Mouse (Mus musculus): ENCODE measurements around the gene Lnpep. TPM values are rescaled to one million over a fixed set of nuclear protein-coding genes. Genes with fewer than 3 reads are reported as not detected.

Gene Lnpep
- polyA plus RNA-seq, 1 experiment from 2014 or later, result 3.2 TPM

DNA sequence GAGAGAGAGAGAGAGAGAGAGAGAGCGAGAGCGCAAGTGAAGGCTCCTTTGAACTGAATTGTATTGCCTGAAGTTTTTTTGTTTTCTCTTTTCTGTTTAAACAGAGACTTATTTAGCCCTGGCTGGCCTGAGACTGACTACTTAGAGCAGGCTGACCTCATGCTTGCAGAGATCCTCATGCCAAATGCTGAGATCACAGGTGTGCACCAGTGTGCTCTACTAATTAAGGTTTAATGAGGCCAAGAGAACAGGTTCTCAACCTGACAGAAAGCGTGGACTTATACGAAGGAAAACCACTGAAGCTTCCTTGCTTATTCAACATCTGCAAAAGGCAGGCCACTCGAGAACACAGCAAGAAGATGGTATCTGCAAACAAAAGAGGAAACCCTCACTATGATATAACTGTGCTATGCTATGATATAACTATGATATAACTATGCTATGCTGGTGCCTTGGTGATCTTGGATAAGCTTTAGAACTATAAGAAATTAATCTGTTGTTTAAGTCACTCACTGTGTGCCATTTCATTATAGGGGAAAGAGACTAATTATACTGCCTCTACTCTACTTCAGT is 16.3 kb downstream of the Lnpep start:
- ATAC-seq (ENCODE audit: low read depth), result no peak
- Histone ChIP-seq H3K27ac (no peak overlapping the region), H3K4me1 (replicated peaks) (peaks cover 20% of the 10 kb centered on the region), H3K4me3 (replicated peaks) (no peak overlapping the region), H3K27me3 (no peaks in the 10 kb centered on the region), H3K36me3 (no peaks in the 10 kb centered on the region), H3K9me3 (replicated peaks) (no peaks in the 10 kb centered on the region), H3K9ac (no peak overlapping the region), H3K4me2 (no peak overlapping the region)
- 55% methylated on average over 5 of the region's 5 CpGs for WGBS (ENCODE audit: insufficient replicate concordance)
- no peak for DNase-seq

- H3K36me3 ChIP-seq, result no peaks in the 10 kb centered on the region
- no peak overlapping the region for H3K4me3 ChIP-seq (replicated peaks)
- H3K27ac ChIP-seq, result no peak overlapping the region
- ATAC-seq (ENCODE audit: low read depth), result no peak
- H3K4me1 ChIP-seq (replicated peaks), result peaks cover 32% of the 10 kb centered on the region
- no peaks in the 10 kb centered on the region for H3K27me3 ChIP-seq
- no peak overlapping the region for H3K9ac ChIP-seq
- H3K4me2 ChIP-seq, result no peak overlapping the region
- WGBS (ENCODE audit: insufficient replicate concordance), result 78% methylated on average over 2 of the region's 2 CpGs
- DNase-seq, result no peak
- no peaks in the 10 kb centered on the region for H3K9me3 ChIP-seq (replicated peaks)
Measured at GRCm38 (mm10) chr17:17604554-17604953, 20.3 kb downstream of the Lnpep start.

DNA sequence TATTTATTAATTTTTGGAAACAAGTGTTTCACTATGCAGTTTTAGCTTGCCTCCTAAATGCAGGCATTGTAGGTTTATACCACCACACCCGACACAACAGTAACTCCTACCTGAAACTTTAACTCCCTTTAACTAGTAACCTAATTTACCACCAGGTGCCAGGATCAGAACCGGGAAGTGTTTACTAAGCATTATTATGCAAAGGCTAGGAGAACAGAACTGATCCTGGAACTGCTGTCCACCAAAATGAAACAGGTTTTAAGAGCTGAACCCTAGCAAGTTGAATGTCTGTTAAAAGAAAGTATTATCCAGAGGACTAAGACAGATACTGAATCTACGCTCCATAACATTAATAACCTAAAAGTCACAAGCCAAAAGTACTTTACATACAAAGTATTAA is 21.2 kb downstream of the Lnpep start:
- ATAC-seq (ENCODE audit: low read depth) (no peak), DNase-seq (no peak)
- H3K4me1 ChIP-seq (replicated peaks), result peaks cover 36% of the 10 kb centered on the region
- H3K27ac ChIP-seq, result no peak overlapping the region
- no peaks in the 10 kb centered on the region for H3K9me3 ChIP-seq (replicated peaks)
- no peak overlapping the region for H3K9ac ChIP-seq
- H3K36me3 ChIP-seq, result no peaks in the 10 kb centered on the region
- H3K4me2 ChIP-seq, result no peak overlapping the region
- no peak overlapping the region for H3K4me3 ChIP-seq (replicated peaks)
- WGBS (ENCODE audit: insufficient replicate concordance), result 80% methylated on average over 3 of the region's 3 CpGs
- no peaks in the 10 kb centered on the region for H3K27me3 ChIP-seq

GRCm38 (mm10) chr17:17602786-17603185 is 22.1 kb downstream of the Lnpep start:
- H3K36me3 ChIP-seq, result no peaks in the 10 kb centered on the region
- no peaks in the 10 kb centered on the region for H3K27me3 ChIP-seq
- DNase-seq (no peak), ATAC-seq (ENCODE audit: low read depth) (no peak)
- H3K4me2 ChIP-seq, result no peak overlapping the region
- no peak overlapping the region for H3K27ac ChIP-seq
- H3K4me3 ChIP-seq (replicated peaks), result no peak overlapping the region
- H3K4me1 ChIP-seq (replicated peaks), result peaks cover 39% of the 10 kb centered on the region
- H3K9ac ChIP-seq, result no peak overlapping the region
- no peaks in the 10 kb centered on the region for H3K9me3 ChIP-seq (replicated peaks)

DNA sequence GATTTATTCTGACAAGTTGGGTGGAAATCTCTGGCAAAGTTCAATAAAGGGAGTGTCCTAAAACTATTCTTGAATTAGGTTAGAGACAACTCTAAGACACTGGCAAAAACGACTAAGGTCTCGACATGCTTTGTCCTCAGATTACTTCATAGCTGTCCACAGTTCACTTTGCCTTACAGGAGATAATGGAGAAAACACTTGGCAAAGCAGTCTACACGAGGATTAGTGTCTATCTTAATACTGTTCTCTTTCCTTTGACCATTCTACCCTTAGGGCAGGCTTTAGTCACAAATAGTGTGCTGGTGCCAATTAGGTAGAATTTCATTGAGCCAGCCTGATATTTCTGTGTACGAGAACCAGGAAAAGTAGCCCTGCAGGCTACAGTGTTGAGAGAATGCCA is 22.5 kb downstream of the Lnpep start:
- Histone ChIP-seq H3K27me3 (no peaks in the 10 kb centered on the region), H3K4me2 (no peak overlapping the region), H3K4me1 (replicated peaks) (peaks cover 44% of the 10 kb centered on the region), H3K9me3 (replicated peaks) (no peaks in the 10 kb centered on the region), H3K9ac (no peak overlapping the region), H3K4me3 (replicated peaks) (no peak overlapping the region), H3K36me3 (no peaks in the 10 kb centered on the region), H3K27ac (no peak overlapping the region)
- DNase-seq (no peak), ATAC-seq (ENCODE audit: low read depth) (no peak)
- WGBS (ENCODE audit: insufficient replicate concordance), result 50% methylated on average over 4 of the region's 4 CpGs

DNA sequence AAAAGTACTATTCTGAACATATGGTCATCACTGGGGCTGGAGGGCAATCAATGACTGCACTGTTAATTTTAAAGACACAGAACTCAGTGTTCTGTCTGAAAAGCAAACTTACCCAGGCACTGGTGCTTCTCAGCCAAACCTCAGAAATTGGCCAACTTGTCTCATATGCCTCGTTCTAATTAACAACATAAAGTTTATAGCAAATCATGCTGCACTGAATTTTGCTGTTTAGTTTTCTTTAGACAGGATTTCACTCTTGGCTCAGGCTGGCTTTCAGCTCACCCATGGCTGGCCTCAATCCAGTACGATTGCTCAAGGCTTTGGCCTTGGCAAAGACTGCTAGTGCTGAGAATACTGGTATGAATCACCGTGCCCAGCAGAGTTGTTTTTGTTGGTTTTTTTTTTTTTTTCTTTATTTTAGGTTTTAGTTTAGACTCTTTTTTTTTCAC is 24.0 kb downstream of the Lnpep start:
- Histone ChIP-seq H3K27ac (no peak overlapping the region; the same call in 1 of the 2 replicates), H3K9me3 (replicated peaks) (no peaks in the 10 kb centered on the region), H3K36me3 (no peaks in the 10 kb centered on the region), H3K4me1 (replicated peaks) (peaks cover 45% of the 10 kb centered on the region), H3K4me2 (no peak overlapping the region), H3K27me3 (no peaks in the 10 kb centered on the region), H3K4me3 (replicated peaks) (no peak overlapping the region), H3K9ac (no peak overlapping the region)
- ATAC-seq (ENCODE audit: low read depth) (no peak), DNase-seq (no peak)
- 48% methylated on average over 3 of the region's 3 CpGs for WGBS (ENCODE audit: insufficient replicate concordance)

DNA sequence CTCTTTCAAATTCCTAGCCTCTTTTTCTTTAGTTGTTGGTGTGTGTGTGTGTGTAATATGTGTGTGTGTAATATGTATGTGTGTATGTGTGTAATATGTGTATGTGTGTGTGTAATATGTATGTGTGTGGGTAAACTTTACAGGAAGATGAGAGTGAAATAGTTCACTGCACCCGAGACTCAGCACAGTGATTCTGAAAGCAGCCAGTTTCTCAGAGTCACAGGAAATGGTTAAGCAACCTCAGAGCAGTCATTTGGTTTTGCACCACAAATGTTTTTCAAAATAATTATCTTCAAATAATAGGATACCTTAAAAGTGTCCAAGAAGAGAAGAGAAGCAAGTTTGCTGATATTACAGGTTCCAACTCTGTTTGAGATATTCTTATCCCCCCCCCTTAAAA is 24.8 kb downstream of the Lnpep start:
- no peak overlapping the region for H3K9ac ChIP-seq
- no peak overlapping the region for H3K4me2 ChIP-seq
- no peaks in the 10 kb centered on the region for H3K36me3 ChIP-seq
- no peak for ATAC-seq (ENCODE audit: low read depth)
- no peak overlapping the region for H3K27ac ChIP-seq
- H3K4me3 ChIP-seq (replicated peaks), result no peak overlapping the region
- H3K9me3 ChIP-seq (replicated peaks), result no peaks in the 10 kb centered on the region
- 44% methylated on average over 1 of the region's 1 CpGs for WGBS (ENCODE audit: insufficient replicate concordance)
- H3K4me1 ChIP-seq (replicated peaks), result peaks cover 50% of the 10 kb centered on the region
- no peaks in the 10 kb centered on the region for H3K27me3 ChIP-seq
- no peak for DNase-seq

DNA sequence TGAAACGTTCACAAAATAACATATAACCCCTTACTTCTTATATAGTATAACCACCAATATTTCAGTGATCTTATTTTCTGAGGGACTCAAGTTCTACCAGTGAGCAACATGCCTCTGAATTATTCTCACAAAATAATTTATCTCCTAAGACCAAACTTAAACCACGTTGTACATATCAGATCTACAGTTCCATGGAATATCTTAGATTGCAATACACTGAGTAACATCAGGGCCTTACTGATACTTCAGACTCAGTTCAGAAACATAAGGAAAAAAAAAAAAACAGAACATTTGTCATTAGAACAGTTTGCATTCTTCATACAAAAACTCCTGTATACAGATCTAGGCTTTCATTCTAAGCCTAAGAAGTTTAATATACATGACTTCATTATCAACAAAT is 26.5 kb downstream of the Lnpep start:
- H3K4me2 ChIP-seq, result no peak overlapping the region
- 40% methylated on average over 2 of the region's 2 CpGs for WGBS (ENCODE audit: insufficient replicate concordance)
- no peak overlapping the region for H3K27ac ChIP-seq
- peak; percentile 69 for ATAC-seq (ENCODE audit: low read depth)
- no peaks in the 10 kb centered on the region for H3K9me3 ChIP-seq (replicated peaks)
- no peaks in the 10 kb centered on the region for H3K36me3 ChIP-seq
- no peaks in the 10 kb centered on the region for H3K27me3 ChIP-seq
- no peak overlapping the region for H3K4me3 ChIP-seq (replicated peaks)
- DNase-seq, result no peak
- no peak overlapping the region for H3K9ac ChIP-seq
- peaks cover 50% of the 10 kb centered on the region for H3K4me1 ChIP-seq (replicated peaks)

DNA sequence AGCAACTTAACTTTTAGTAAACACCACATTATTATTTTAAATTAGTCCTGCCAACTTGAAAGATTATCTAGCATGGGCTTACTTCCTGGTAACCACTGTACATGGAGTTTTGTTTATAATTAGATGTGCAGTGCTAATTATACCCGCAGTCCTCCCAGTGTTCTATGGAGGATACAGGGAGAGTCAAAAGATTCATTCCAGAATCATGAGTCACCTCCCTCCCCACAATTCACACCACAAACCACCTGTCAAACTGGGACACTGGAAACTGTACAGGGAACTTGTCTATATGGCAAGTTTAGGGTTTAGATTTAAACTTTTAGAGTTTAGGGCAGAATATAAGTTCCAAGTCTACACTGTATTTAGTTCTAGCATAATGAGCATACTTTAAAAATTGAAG is 31.9 kb downstream of the Lnpep start:
- no peak overlapping the region for H3K4me3 ChIP-seq (replicated peaks)
- 73% methylated on average over 1 of the region's 1 CpGs for WGBS (ENCODE audit: insufficient replicate concordance)
- no peak overlapping the region for H3K27ac ChIP-seq
- no peaks in the 10 kb centered on the region for H3K9me3 ChIP-seq (replicated peaks)
- no peak overlapping the region for H3K9ac ChIP-seq
- peaks cover 3% of the 10 kb centered on the region; the same call in 1 of the 2 replicates for H3K36me3 ChIP-seq
- no peak overlapping the region for H3K4me2 ChIP-seq
- H3K4me1 ChIP-seq (replicated peaks), result peaks cover 19% of the 10 kb centered on the region
- H3K27me3 ChIP-seq, result no peaks in the 10 kb centered on the region
- DNase-seq (no peak), ATAC-seq (ENCODE audit: low read depth) (no peak)

GRCm38 (mm10) chr17:17587333-17588047 is 37.4 kb downstream of the Lnpep start:
- H3K4me2 ChIP-seq, result no peak overlapping the region
- no peak overlapping the region for H3K4me3 ChIP-seq (replicated peaks)
- ATAC-seq (ENCODE audit: low read depth), result peak; percentile 60; the same call in 1 of the 2 replicates
- DNase-seq, result no peak
- no peak overlapping the region for H3K9ac ChIP-seq
- no peaks in the 10 kb centered on the region for H3K27me3 ChIP-seq
- WGBS (ENCODE audit: insufficient replicate concordance), result 21% methylated on average over 7 of the region's 7 CpGs
- H3K27ac ChIP-seq, result 0 out of 2 replicates have a peak overlapping the region, but pooled peaks have one; percentile 8
- H3K9me3 ChIP-seq (replicated peaks), result no peaks in the 10 kb centered on the region
- H3K4me1 ChIP-seq (replicated peaks), result peaks cover 16% of the 10 kb centered on the region
- peaks cover 3% of the 10 kb centered on the region; the same call in 1 of the 2 replicates for H3K36me3 ChIP-seq

DNA sequence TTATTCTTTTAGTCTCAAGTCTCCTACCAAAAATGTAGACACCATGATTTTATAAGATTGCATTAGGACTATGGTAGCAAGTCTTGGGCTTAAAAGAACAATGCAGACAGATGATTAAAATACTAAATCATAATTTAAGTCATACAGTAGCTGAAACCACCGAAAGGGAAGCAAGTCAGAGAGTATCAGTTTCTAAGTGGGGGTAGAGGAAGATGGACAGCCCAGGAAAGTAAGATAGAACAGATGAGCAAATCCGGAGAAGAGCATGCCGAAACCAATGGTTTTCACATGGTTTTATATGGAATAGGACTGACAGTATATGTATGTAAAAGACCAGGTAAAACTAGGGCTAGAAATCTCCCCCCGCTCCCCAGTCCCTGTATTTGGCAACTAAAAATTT is 39.7 kb downstream of the Lnpep start:
- no peak overlapping the region for H3K4me2 ChIP-seq
- peaks cover 15% of the 10 kb centered on the region for H3K4me1 ChIP-seq (replicated peaks)
- H3K4me3 ChIP-seq (replicated peaks), result no peak overlapping the region
- no peaks in the 10 kb centered on the region for H3K9me3 ChIP-seq (replicated peaks)
- H3K36me3 ChIP-seq, result no peaks in the 10 kb centered on the region
- ATAC-seq (ENCODE audit: low read depth) (no peak), DNase-seq (no peak)
- H3K27ac ChIP-seq, result no peak overlapping the region
- H3K27me3 ChIP-seq, result no peaks in the 10 kb centered on the region
- WGBS (ENCODE audit: insufficient replicate concordance), result 58% methylated on average over 4 of the region's 4 CpGs
- H3K9ac ChIP-seq, result no peak overlapping the region

DNA sequence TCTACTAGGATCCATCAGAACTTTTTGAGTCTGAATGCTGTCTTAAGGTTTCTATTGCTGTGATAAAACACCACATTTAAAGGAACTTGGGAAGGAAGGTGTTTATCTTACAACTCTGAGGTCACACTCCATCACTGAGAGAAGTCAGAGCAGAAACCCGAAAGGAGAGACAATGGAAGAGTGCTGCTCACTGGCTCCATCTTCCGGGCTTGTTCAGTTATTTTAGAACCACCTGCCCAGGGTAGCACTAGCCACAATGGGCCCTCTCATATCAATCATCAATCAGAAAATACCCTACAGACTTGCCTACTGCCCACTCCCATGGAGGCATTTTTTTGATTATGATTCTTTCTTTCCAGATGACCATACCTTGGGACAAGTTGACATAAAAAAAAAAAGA is 41.0 kb downstream of the Lnpep start:
- no peak overlapping the region for H3K4me2 ChIP-seq
- 38% methylated on average over 2 of the region's 2 CpGs for WGBS (ENCODE audit: insufficient replicate concordance)
- H3K27ac ChIP-seq, result no peak overlapping the region
- H3K4me1 ChIP-seq (replicated peaks), result peaks cover 15% of the 10 kb centered on the region
- no peaks in the 10 kb centered on the region for H3K9me3 ChIP-seq (replicated peaks)
- DNase-seq (no peak), ATAC-seq (ENCODE audit: low read depth) (peak; percentile 59; the same call in 1 of the 2 replicates)
- no peak overlapping the region for H3K9ac ChIP-seq
- H3K36me3 ChIP-seq, result peaks cover 3% of the 10 kb centered on the region
- no peaks in the 10 kb centered on the region for H3K27me3 ChIP-seq
- no peak overlapping the region for H3K4me3 ChIP-seq (replicated peaks)
